Mouse (Mus musculus) heart, embryonic 15.5 days (tissue): Measurements from ENCODE around the gene Sf1. TPM values are rescaled to one million over a fixed set of nuclear protein-coding genes. Genes with fewer than 3 reads are reported as not detected.

Source experiments
- ATAC-seq: fragments of 200-750 bp; cut with Nextera tagmentation; replicated peaks from 2 replicates; pipeline ENCODE4 v1.8.0; 2017; ENCODE audit warnings: low read depth, moderate TSS enrichment; ENCODE audit not compliant: insufficient number of reproducible peaks, insufficient read depth, low FRiP score
- H3K27ac ChIP-seq: fragments of 300-500 bp; sonication (generic); 2 replicates; pipeline ENCODE4 v1.5.1; 2015; ENCODE audit warnings: mild to moderate bottlenecking, inconsistent platforms
- H3K27me3 ChIP-seq: fragments of 300-500 bp; sonication (generic); 2 replicates; pipeline ENCODE4 v1.6.1; 2015; ENCODE audit warnings: inconsistent platforms
- H3K36me3 ChIP-seq: fragments of 300-500 bp; sonication (generic); 2 replicates; pipeline ENCODE4 v1.6.1; 2015; ENCODE audit warnings: mild to moderate bottlenecking, inconsistent platforms
- H3K4me1 ChIP-seq: fragments of 300-500 bp; sonication (generic); replicated peaks from 2 replicates; pipeline ENCODE4 v1.6.1; 2015; ENCODE audit warnings: inconsistent platforms
- H3K4me2 ChIP-seq: fragments of 300-500 bp; sonication (generic); 2 replicates; pipeline ENCODE4 v1.6.1; 2015; ENCODE audit warnings: inconsistent platforms, mild to moderate bottlenecking, moderate library complexity
- H3K4me3 ChIP-seq: fragments of 300-500 bp; sonication (generic); 2 replicates; pipeline ENCODE4 v1.5.1; 2015; ENCODE audit warnings: mild to moderate bottlenecking, inconsistent platforms
- H3K9ac ChIP-seq: fragments of 300-500 bp; sonication (generic); 2 replicates; pipeline ENCODE4 v1.6.1; 2015; ENCODE audit warnings: mild to moderate bottlenecking, inconsistent platforms
- H3K9me3 ChIP-seq: fragments of 300-500 bp; sonication (generic); replicated peaks from 2 replicates; pipeline ENCODE4 v1.6.1; 2016; ENCODE audit warnings: inconsistent platforms
- WGBS: fragments of 180-500 bp; shearing (Covaris S2); methylation state at CpG from one replicate; pipeline ENCODE4 v1.1.7; 2015; ENCODE audit warnings: mixed read lengths; 5-methylcytosine and 5-hydroxymethylcytosine counted together
- polyA plus RNA-seq: library from polyadenylated mRNA; unstranded; fragments of >200 nt; fragmentation: Nextera tagmentation; extraction: Ambion mirVana; gene quantifications from 2 replicates; pipeline ENCODE4 v1.2.1, GENCODE M21; 2015

Sf1 gene
- polyA plus RNA-seq, 1 experiment from 2014 or later, result 79.0 TPM

GRCm38 (mm10) chr19:6342276-6342933, 21.1 kb upstream of the Sf1 start:
- 69% methylated on average over 5 of the region's 5 CpGs for WGBS
- Histone ChIP-seq H3K4me2 (peak overlapping the region; percentile 98), H3K9me3 (no peaks in the 10 kb centered on the region), H3K27me3 (no peaks in the 10 kb centered on the region), H3K36me3 (peaks cover 49% of the 10 kb centered on the region), H3K4me1 (peaks cover 44% of the 10 kb centered on the region), H3K9ac (peak overlapping the region; percentile 79; the same call in 1 of the 2 replicates), H3K27ac (0 out of 2 replicates have a peak overlapping the region, but pooled peaks have one; percentile 15), H3K4me3 (peak overlapping the region; percentile 86)
- ATAC-seq, result no peak

GRCm38 (mm10) chr19:6343066-6343925, 20.2 kb upstream of the Sf1 start:
- no peak for ATAC-seq
- 80% methylated on average over 19 of the region's 19 CpGs for WGBS

DNA sequence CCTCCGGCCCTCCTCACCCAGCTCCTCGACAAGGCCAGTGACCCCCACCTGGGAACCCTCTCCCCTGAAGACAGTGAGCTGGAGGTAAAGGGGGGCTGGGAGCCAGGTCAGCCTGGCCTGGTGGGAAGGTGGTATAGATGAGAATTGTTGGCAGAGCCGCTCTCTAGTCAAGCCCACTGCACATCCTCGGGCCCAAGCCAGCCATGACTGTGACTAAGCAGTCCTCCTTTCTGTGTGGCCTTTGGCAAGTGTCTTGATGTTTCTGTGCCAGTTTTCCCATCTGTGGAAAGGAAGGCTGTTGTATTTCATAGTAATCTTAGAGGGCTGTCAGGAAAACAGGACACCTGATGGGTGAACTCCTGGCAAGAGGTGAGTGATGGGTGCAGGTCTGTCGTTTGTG, 19.5 kb upstream of the Sf1 start:
- Histone ChIP-seq H3K4me1 (peaks cover 50% of the 10 kb centered on the region), H3K27me3 (no peaks in the 10 kb centered on the region), H3K9ac (no peak overlapping the region), H3K36me3 (peaks cover 34% of the 10 kb centered on the region), H3K4me2 (no peak overlapping the region), H3K9me3 (no peaks in the 10 kb centered on the region), H3K27ac (no peak overlapping the region), H3K4me3 (no peak overlapping the region)
- ATAC-seq, result no peak
- WGBS, result 79% methylated on average over 5 of the region's 5 CpGs

More at GRCm38 (mm10) chr19:6343066-6343925, 20.2 kb upstream of the Sf1 start:
- peaks cover 41% of the 10 kb centered on the region for H3K36me3 ChIP-seq
- H3K9me3 ChIP-seq, result no peaks in the 10 kb centered on the region
- H3K4me1 ChIP-seq, result peaks cover 44% of the 10 kb centered on the region
- H3K4me3 ChIP-seq, result no peak overlapping the region
- H3K4me2 ChIP-seq, result no peak overlapping the region
- H3K9ac ChIP-seq, result no peak overlapping the region
- no peaks in the 10 kb centered on the region for H3K27me3 ChIP-seq
- H3K27ac ChIP-seq, result no peak overlapping the region

- WGBS, result 83% methylated on average over 5 of the region's 5 CpGs
- Histone ChIP-seq H3K9me3 (no peaks in the 10 kb centered on the region), H3K27ac (no peak overlapping the region), H3K4me1 (peaks cover 44% of the 10 kb centered on the region), H3K4me3 (no peak overlapping the region), H3K9ac (no peak overlapping the region), H3K36me3 (peaks cover 21% of the 10 kb centered on the region), H3K4me2 (no peak overlapping the region), H3K27me3 (no peaks in the 10 kb centered on the region)
- ATAC-seq, result no peak
These were observed 17.5 kb upstream of the Sf1 start for GRCm38 (mm10) chr19:6346023-6346422.

DNA sequence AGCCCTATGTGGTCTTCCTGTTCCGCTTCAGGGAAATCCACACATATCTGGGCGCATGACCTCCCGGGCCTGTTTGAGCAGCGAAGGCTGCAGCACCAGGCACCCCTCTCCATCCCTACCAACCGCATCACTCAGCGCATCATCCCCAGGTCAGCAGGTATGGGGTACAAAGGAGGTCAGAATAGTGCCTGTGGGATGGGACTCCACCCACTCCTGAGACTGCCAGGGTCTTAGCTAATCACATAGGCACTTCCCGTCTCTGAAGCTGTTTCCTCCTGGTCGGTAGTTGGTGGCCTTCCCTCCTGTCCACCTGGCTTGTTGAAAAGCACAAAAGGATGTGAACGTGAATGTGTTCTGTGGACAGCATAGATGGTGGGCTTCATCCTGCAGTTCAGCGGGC, 16.8 kb upstream of the Sf1 start:
- H3K27me3 ChIP-seq, result no peaks in the 10 kb centered on the region
- no peak overlapping the region for H3K27ac ChIP-seq
- H3K36me3 ChIP-seq, result peaks cover 21% of the 10 kb centered on the region
- no peak overlapping the region for H3K4me2 ChIP-seq
- WGBS, result 74% methylated on average over 10 of the region's 10 CpGs
- no peak overlapping the region for H3K9ac ChIP-seq
- H3K4me1 ChIP-seq, result peaks cover 45% of the 10 kb centered on the region
- no peaks in the 10 kb centered on the region for H3K9me3 ChIP-seq
- no peak for ATAC-seq
- H3K4me3 ChIP-seq, result no peak overlapping the region

GRCm38 (mm10) chr19:6347615-6348014, 15.9 kb upstream of the Sf1 start:
- Histone ChIP-seq H3K9ac (no peak overlapping the region), H3K9me3 (no peaks in the 10 kb centered on the region), H3K4me2 (no peak overlapping the region), H3K27ac (no peak overlapping the region), H3K4me1 (peaks cover 37% of the 10 kb centered on the region), H3K27me3 (no peaks in the 10 kb centered on the region), H3K36me3 (peaks cover 21% of the 10 kb centered on the region), H3K4me3 (no peak overlapping the region)
- WGBS, result 92% methylated on average over 4 of the region's 4 CpGs
- ATAC-seq, result no peak

GRCm38 (mm10) chr19:6348717-6349116, 14.8 kb upstream of the Sf1 start:
- peaks cover 21% of the 10 kb centered on the region for H3K36me3 ChIP-seq
- H3K9ac ChIP-seq, result 0 out of 2 replicates have a peak overlapping the region, but pooled peaks have one; percentile 8
- peaks cover 30% of the 10 kb centered on the region for H3K4me1 ChIP-seq
- H3K27me3 ChIP-seq, result no peaks in the 10 kb centered on the region
- 38% methylated on average over 9 of the region's 9 CpGs for WGBS
- no peak for ATAC-seq
- no peak overlapping the region for H3K4me2 ChIP-seq
- H3K4me3 ChIP-seq, result no peak overlapping the region
- peak overlapping the region; percentile 59 for H3K27ac ChIP-seq
- no peaks in the 10 kb centered on the region for H3K9me3 ChIP-seq

- WGBS, result 38% methylated on average over 14 of the region's 14 CpGs
These were observed 14.1 kb upstream of the Sf1 start for GRCm38 (mm10) chr19:6349215-6349983.

GRCm38 (mm10) chr19:6351431-6352106, 11.9 kb upstream of the Sf1 start:
- peaks cover 23% of the 10 kb centered on the region for H3K4me1 ChIP-seq
- H3K4me3 ChIP-seq, result no peak overlapping the region
- H3K27me3 ChIP-seq, result no peaks in the 10 kb centered on the region
- no peak overlapping the region for H3K9ac ChIP-seq
- H3K36me3 ChIP-seq, result peaks cover 7% of the 10 kb centered on the region; the same call in 1 of the 2 replicates
- ATAC-seq, result no peak
- no peak overlapping the region for H3K4me2 ChIP-seq
- no peaks in the 10 kb centered on the region for H3K9me3 ChIP-seq
- no peak overlapping the region for H3K27ac ChIP-seq
- WGBS, result 55% methylated on average over 14 of the region's 14 CpGs

More at GRCm38 (mm10) chr19:6349215-6349983, 14.1 kb upstream of the Sf1 start:
- Histone ChIP-seq H3K27ac (peak overlapping the region; percentile 59), H3K4me2 (no peak overlapping the region), H3K9ac (0 out of 2 replicates have a peak overlapping the region, but pooled peaks have one; percentile 8), H3K27me3 (no peaks in the 10 kb centered on the region), H3K36me3 (peaks cover 21% of the 10 kb centered on the region), H3K4me3 (no peak overlapping the region), H3K4me1 (peaks cover 30% of the 10 kb centered on the region), H3K9me3 (no peaks in the 10 kb centered on the region)
- ATAC-seq, result peak; percentile 37

GRCm38 (mm10) chr19:6352107-6352505, 11.4 kb upstream of the Sf1 start:
- Histone ChIP-seq H3K36me3 (0 out of 2 replicates have a peak, but pooled peaks cover 4% of the 10 kb centered on the region), H3K4me3 (no peak overlapping the region), H3K4me1 (peaks cover 23% of the 10 kb centered on the region), H3K27me3 (no peaks in the 10 kb centered on the region), H3K27ac (no peak overlapping the region), H3K9ac (no peak overlapping the region), H3K9me3 (no peaks in the 10 kb centered on the region), H3K4me2 (no peak overlapping the region)
- ATAC-seq, result no peak
- 76% methylated on average over 2 of the region's 2 CpGs for WGBS
